Mouse (Mus musculus) left cerebral cortex, adult 9 months (tissue): ENCODE measurements around the gene Jph4.
A peak's percentile ranks its signal among the peaks of the same experiment; 100 is the strongest.

Experiments
- DNase-seq, 2 experiments: peaks; one replicate each; pipeline ENCODE4 v3.0.0; 2022; ENCODE audit warnings: low spot score in 2 of 2

Gene Jph4

GRCm38 (mm10) chr14:55118852-55119251, 2.1 kb upstream of the Jph4 start:
- no peak for DNase-seq

- no peak for DNase-seq
Measured at GRCm38 (mm10) chr14:55115846-55116245, 889 bp downstream of the Jph4 start.

- DNase-seq: peak in 1 of 2 experiments; percentile 71
Measured at GRCm38 (mm10) chr14:55114759-55115701, 1.7 kb downstream of the Jph4 start.

- no peak for DNase-seq
Measured at GRCm38 (mm10) chr14:55113975-55114645, 2.6 kb downstream of the Jph4 start.

- peak in 1 of 2 experiments; percentile 11 for DNase-seq
Measured at GRCm38 (mm10) chr14:55113351-55113974, 3.3 kb downstream of the Jph4 start.

GRCm38 (mm10) chr14:55111720-55112119, 5.0 kb downstream of the Jph4 start:
- DNase-seq: peak in 1 of 2 experiments; percentile 70

- DNase-seq: no peak
Measured at GRCm38 (mm10) chr14:55110076-55110475, 6.7 kb downstream of the Jph4 start.

GRCm38 (mm10) chr14:55109048-55109873, 7.5 kb downstream of the Jph4 start:
- DNase-seq: no peak

- peak in 1 of 2 experiments; percentile 84 for DNase-seq
Measured at GRCm38 (mm10) chr14:55108202-55108870, 8.4 kb downstream of the Jph4 start.

GRCm38 (mm10) chr14:55106990-55107389, 9.7 kb downstream of the Jph4 start:
- DNase-seq: no peak

GRCm38 (mm10) chr14:55105836-55106809, 10.6 kb downstream of the Jph4 start, which contains the start of gene Ap1g2:
Ap1g2 (minus strand) TSS chr14:55106593.
- DNase-seq: peak in 1 of 2 experiments; percentile 91

- DNase-seq: no peak
Measured at GRCm38 (mm10) chr14:55105386-55105785, 11.3 kb downstream of the Jph4 start.

- DNase-seq: no peak
Measured at GRCm38 (mm10) chr14:55104365-55104764, 12.4 kb downstream of the Jph4 start.

GRCm38 (mm10) chr14:55102253-55102785, 14.4 kb downstream of the Jph4 start:
- DNase-seq: no peak

- peak in 1 of 2 experiments; percentile 78 for DNase-seq
Measured at GRCm38 (mm10) chr14:55101592-55101991, 15.1 kb downstream of the Jph4 start.

GRCm38 (mm10) chr14:55098067-55098466, 18.7 kb downstream of the Jph4 start:
- no peak for DNase-seq

- DNase-seq: no peak
Measured at GRCm38 (mm10) chr14:55097646-55098045, 19.1 kb downstream of the Jph4 start.

- no peak for DNase-seq
Measured at GRCm38 (mm10) chr14:55096573-55097087, 20.1 kb downstream of the Jph4 start.

- no peak for DNase-seq
Measured at GRCm38 (mm10) chr14:55095671-55096070, 21.1 kb downstream of the Jph4 start.
